Mouse (Mus musculus): Measurements from ENCODE around the gene Gm10642. TPM values are rescaled to one million over a fixed set of nuclear protein-coding genes. Genes with fewer than 3 reads are reported as not detected.

The Gm10642 gene
- polyA plus RNA-seq, 1 experiment from 2014 or later = 1.4 TPM

DNA sequence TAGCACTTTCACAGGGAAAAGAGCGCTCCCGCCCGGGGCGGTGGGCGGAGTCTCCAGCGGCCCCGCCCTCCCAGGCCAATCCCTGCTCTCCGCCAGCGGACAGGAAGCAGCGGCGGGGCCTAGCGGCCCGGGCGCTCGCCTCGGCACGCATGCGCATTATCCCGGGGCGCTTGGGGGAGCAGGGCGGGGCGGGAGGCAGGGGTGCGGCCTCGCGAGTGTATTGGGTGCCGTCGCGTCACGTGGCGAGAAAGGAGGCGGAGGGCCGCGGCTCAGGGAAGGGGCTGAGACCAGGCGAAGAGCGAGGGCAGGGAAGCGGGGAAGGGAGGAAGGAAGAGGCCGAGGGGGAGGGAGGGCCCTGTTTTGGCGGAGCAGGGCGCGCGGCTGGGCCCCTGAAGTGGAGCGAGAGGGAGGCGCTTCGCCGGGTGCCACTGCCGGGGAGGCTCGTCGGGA is 22.7 kb downstream of the Gm10642 start, which contains the start of gene Adam10:
TSS of gene Adam10 (plus strand) at position 316 of the 450 bp plus-strand sequence.
- Histone ChIP-seq H3K4me3 (ENCODE audit: low read depth, low read length) (peak within 1 kb of the TSS; percentile 84), H3K9me3 (ENCODE audit: control insufficient read depth) (no peaks in the 10 kb centered on the region), H3K27me3 (replicated peaks; ENCODE audit: control insufficient read depth, insufficient read depth, low read length) (no peaks in the 10 kb centered on the region), H3K4me2 (replicated peaks; ENCODE audit: low read depth) (peak within 1 kb of the TSS; percentile 87), H3K9ac (ENCODE audit: low read depth, low read length) (peak within 1 kb of the TSS; percentile 88), H3K36me3 (ENCODE audit: control insufficient read depth, insufficient read depth) (no peaks in the 10 kb centered on the region), H3K4me1 (replicated peaks; ENCODE audit: control insufficient read depth, insufficient read depth, low read length) (no peaks in the 10 kb centered on the region; the same call in 1 of the 2 replicates), H3K27ac (ENCODE audit: low read depth, low read length) (peak within 1 kb of the TSS; percentile 92)
- peak; percentile 99 for ATAC-seq
- TF ChIP-seq CTCF (IDR thresholded peaks at IDR 0.05; ENCODE audit: low read depth) = no peak
- 0% methylated on average over 40 of the region's 48 CpGs for WGBS

DNA sequence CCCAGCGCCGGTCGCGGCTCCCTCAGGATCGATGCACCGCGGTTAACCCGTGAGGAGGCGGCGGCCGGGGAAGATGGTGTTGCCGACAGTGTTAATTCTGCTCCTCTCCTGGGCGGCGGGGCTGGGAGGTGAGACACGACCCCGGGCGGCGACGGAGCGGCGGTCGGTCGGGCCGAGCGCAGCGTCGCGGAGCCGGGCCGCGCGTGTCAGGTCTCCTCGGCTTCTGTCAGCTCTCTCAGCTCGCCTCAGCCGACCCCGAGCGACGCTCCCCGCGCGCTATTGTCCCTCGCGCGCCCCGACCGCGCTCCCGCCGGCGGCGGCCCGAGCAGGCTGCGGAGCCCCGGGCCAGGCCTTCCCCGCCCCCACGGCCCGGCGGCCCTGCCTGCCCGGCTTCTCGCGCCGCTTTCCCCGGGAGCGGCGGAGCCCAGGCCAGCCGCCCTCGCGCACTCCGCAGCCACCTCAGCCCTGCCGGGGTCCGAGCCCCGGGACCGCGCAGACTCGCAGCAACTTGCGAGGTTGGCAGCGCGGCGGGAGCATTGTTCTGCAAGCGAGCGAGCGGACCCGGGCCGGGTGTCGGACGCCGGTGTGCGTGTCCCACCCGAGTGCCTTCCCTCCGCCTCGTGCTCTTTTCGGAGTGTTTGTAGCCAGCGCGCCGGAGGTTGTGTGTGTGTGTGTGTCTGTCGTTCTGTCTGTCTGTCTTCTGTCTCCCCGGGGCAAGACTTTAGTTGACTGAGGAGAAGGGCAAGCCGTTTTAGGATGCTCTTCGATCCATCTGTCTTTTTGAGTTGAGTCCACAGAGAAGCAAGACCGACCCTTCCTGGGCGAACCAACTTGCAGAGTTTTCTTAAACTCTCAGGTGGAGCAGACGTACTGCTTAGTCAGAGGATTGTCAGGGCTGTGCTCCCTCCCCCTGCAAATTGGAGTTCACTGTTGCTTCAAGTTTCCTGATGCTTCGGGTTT is 23.4 kb downstream of the Gm10642 start:
- ATAC-seq = peak; percentile 58
- Histone ChIP-seq H3K27ac (ENCODE audit: low read depth, low read length) (peak overlapping the region; percentile 92), H3K27me3 (replicated peaks; ENCODE audit: control insufficient read depth, insufficient read depth, low read length) (no peaks in the 10 kb centered on the region), H3K36me3 (ENCODE audit: control insufficient read depth, insufficient read depth) (no peaks in the 10 kb centered on the region), H3K4me1 (replicated peaks; ENCODE audit: control insufficient read depth, insufficient read depth, low read length) (no peaks in the 10 kb centered on the region; the same call in 1 of the 2 replicates), H3K4me3 (ENCODE audit: low read depth, low read length) (peak overlapping the region; percentile 84), H3K9me3 (ENCODE audit: control insufficient read depth) (no peaks in the 10 kb centered on the region), H3K9ac (ENCODE audit: low read depth, low read length) (peak overlapping the region; percentile 88), H3K4me2 (replicated peaks; ENCODE audit: low read depth) (peak overlapping the region; percentile 87)
- TF ChIP-seq CTCF (IDR thresholded peaks at IDR 0.05; ENCODE audit: low read depth) = no peak
- under 1% methylated on average over 96 of the region's 103 CpGs for WGBS

DNA sequence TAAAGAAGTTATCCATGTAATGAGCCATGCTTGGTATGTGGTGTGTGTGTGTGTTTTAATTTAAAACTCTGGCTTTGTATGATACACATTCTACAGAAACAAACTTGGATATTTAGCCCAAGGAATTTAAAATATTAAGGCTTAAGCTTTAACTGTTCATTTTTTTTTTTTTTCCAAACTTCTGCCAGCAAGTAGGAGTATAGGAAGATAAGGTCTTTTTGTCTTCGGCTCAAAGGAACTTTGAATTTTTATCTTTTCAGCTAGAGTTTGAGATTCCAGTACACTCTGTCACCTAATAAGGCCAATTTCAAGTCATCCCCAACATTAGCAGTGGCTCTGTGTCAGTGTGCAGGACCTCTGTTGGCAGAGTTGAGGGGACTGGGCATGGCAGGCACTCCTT is 26.2 kb downstream of the Gm10642 start:
- Histone ChIP-seq H3K9ac (ENCODE audit: low read depth, low read length) (no peak overlapping the region), H3K27me3 (replicated peaks; ENCODE audit: control insufficient read depth, insufficient read depth, low read length) (no peaks in the 10 kb centered on the region), H3K9me3 (ENCODE audit: control insufficient read depth) (no peaks in the 10 kb centered on the region), H3K4me3 (ENCODE audit: low read depth, low read length) (no peak overlapping the region), H3K4me1 (replicated peaks; ENCODE audit: control insufficient read depth, insufficient read depth, low read length) (no peaks in the 10 kb centered on the region; the same call in none of the 2 replicates), H3K4me2 (replicated peaks; ENCODE audit: low read depth) (0 out of 2 replicates have a peak overlapping the region, but pooled peaks have one; percentile 17), H3K27ac (ENCODE audit: low read depth, low read length) (no peak overlapping the region), H3K36me3 (ENCODE audit: control insufficient read depth, insufficient read depth) (no peaks in the 10 kb centered on the region)
- no peak for ATAC-seq
- TF ChIP-seq CTCF (IDR thresholded peaks at IDR 0.05; ENCODE audit: low read depth) = no peak
- 35% methylated on average over 1 of the region's 1 CpGs for WGBS

DNA sequence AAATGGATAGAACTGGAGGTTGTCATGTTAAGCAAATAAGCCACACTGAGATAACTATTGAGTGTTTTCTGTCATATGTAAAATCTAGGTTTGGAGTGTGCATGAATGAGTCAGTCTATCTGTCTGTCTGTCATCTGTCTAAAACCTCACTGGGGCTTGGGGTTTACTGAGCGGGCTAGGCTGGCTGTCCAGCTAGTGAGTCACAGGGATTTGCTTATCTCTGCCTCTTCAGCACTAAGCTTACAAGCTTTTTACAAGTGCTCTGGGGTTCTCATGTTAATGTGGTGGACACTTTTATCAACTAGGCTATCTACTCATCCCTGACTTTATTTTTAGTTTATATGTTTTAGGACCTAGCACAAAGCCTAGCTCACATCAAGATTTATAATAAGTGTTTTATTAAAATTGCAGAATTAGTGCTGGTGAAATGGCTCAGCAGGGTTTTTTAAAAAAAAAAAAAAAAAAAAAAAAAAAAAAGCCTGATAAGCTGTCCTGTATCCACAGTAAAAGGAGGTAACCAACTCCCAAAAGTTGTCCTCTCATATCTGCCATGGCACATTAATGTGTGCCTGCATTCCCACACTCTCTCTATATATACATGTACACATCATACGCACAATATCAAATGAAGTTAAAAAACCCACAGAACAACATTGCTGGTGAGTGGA is 32.4 kb downstream of the Gm10642 start:
- ATAC-seq = no peak
- Histone ChIP-seq H3K4me3 (ENCODE audit: low read depth, low read length) (no peak overlapping the region), H3K36me3 (ENCODE audit: control insufficient read depth, insufficient read depth) (no peaks in the 10 kb centered on the region), H3K9ac (ENCODE audit: low read depth, low read length) (no peak overlapping the region), H3K9me3 (ENCODE audit: control insufficient read depth) (no peaks in the 10 kb centered on the region), H3K4me1 (replicated peaks; ENCODE audit: control insufficient read depth, insufficient read depth, low read length) (no peaks in the 10 kb centered on the region; the same call in 1 of the 2 replicates), H3K4me2 (replicated peaks; ENCODE audit: low read depth) (no peak overlapping the region), H3K27ac (ENCODE audit: low read depth, low read length) (no peak overlapping the region), H3K27me3 (replicated peaks; ENCODE audit: control insufficient read depth, insufficient read depth, low read length) (no peaks in the 10 kb centered on the region)
- no peak for TF ChIP-seq CTCF (IDR thresholded peaks at IDR 0.05; ENCODE audit: low read depth)
- 70% methylated on average over 2 of the region's 2 CpGs for WGBS

DNA sequence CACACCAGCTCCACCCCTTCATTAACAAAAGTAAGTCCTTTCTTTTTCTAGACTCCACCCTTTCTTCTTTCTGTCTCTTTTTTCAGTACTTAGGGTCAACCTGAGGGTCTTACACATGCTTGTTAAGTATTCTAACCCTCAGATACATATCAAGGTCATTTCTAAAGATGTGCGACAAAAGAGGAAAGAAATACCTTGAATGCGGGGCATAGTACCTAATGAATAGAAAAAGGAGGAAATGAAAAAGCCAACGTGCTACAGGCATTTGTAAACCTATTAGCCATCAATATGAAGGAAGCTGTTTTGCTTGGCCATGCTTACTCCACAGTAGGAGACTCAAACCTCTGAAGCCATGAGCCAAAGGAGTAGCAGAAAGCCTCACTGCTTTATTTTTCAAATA is 33.9 kb downstream of the Gm10642 start:
- no peak overlapping the region for H3K27ac ChIP-seq (ENCODE audit: low read depth, low read length)
- no peak for TF ChIP-seq CTCF (IDR thresholded peaks at IDR 0.05; ENCODE audit: low read depth)
- H3K4me2 ChIP-seq (replicated peaks; ENCODE audit: low read depth) = no peak overlapping the region
- H3K4me3 ChIP-seq (ENCODE audit: low read depth, low read length) = no peak overlapping the region
- H3K9ac ChIP-seq (ENCODE audit: low read depth, low read length) = no peak overlapping the region
- no peaks in the 10 kb centered on the region for H3K36me3 ChIP-seq (ENCODE audit: control insufficient read depth, insufficient read depth)
- no peaks in the 10 kb centered on the region for H3K9me3 ChIP-seq (ENCODE audit: control insufficient read depth)
- H3K27me3 ChIP-seq (replicated peaks; ENCODE audit: control insufficient read depth, insufficient read depth, low read length) = no peaks in the 10 kb centered on the region
- WGBS = 83% methylated on average over 3 of the region's 3 CpGs
- no peaks in the 10 kb centered on the region; the same call in 1 of the 2 replicates for H3K4me1 ChIP-seq (replicated peaks; ENCODE audit: control insufficient read depth, insufficient read depth, low read length)
- ATAC-seq = no peak

GRCm38 (mm10) chr9:70690579-70690978 is 34.5 kb downstream of the Gm10642 start:
- ATAC-seq = no peak
- Histone ChIP-seq H3K27me3 (replicated peaks; ENCODE audit: control insufficient read depth, insufficient read depth, low read length) (no peaks in the 10 kb centered on the region), H3K4me2 (replicated peaks; ENCODE audit: low read depth) (no peak overlapping the region), H3K9me3 (ENCODE audit: control insufficient read depth) (no peaks in the 10 kb centered on the region), H3K4me1 (replicated peaks; ENCODE audit: control insufficient read depth, insufficient read depth, low read length) (no peaks in the 10 kb centered on the region), H3K27ac (ENCODE audit: low read depth, low read length) (no peak overlapping the region), H3K9ac (ENCODE audit: low read depth, low read length) (no peak overlapping the region), H3K4me3 (ENCODE audit: low read depth, low read length) (no peak overlapping the region), H3K36me3 (ENCODE audit: control insufficient read depth, insufficient read depth) (no peaks in the 10 kb centered on the region)
- no peak for TF ChIP-seq CTCF (IDR thresholded peaks at IDR 0.05; ENCODE audit: low read depth)

All from intestine, postnatal 0 days (tissue).